Mouse (Mus musculus): ENCODE measurements at regions not wholly inside any gene's neighbourhood (a gene's known extent, or its start where the extent isn't known, plus 50 kb on each side); places are given as distances from the start of the nearest gene placed in this dataset.

DNA sequence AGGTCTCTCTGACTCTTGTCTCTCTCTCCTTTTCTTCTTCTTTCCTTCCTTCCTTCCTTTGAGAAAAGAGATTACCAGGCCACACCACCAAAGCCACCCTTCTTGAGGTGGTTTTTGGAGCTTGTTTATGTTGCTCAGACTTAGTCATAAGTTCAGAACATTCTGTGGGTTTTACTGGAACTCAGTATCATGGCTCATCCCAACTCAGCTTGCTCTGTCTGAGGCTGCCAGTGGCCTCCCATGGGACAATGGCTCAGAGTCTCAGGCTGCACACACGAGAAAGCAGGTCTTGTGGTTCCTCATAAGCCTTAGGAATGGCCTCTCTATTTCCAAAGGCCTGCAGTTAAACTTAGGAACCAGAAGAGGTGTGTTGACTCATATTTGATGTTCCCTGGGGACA, 1146.4 kb downstream of the Gsdmc2 start:
- Histone ChIP-seq H3K27ac (ENCODE audit: low read depth, low read length) (no peak overlapping the region), H3K4me3 (ENCODE audit: low read depth, low read length) (no peak overlapping the region), H3K27me3 (ENCODE audit: control insufficient read depth, insufficient read depth, low read length) (no peaks in the 10 kb centered on the region), H3K9me3 (ENCODE audit: control insufficient read depth, low read length) (no peaks in the 10 kb centered on the region), H3K36me3 (ENCODE audit: control insufficient read depth, insufficient read depth, low read length) (no peaks in the 10 kb centered on the region), H3K4me1 (ENCODE audit: control insufficient read depth, insufficient read depth, low read length) (no peaks in the 10 kb centered on the region), H3K4me2 (no peak overlapping the region), H3K9ac (ENCODE audit: low read length) (no peak overlapping the region)
- 77% methylated on average over 1 of the region's 1 CpGs for WGBS
- ATAC-seq (ENCODE audit: low FRiP score) (no peak), DNase-seq (ENCODE audit: low spot score, missing footprints) (no peak)

DNA sequence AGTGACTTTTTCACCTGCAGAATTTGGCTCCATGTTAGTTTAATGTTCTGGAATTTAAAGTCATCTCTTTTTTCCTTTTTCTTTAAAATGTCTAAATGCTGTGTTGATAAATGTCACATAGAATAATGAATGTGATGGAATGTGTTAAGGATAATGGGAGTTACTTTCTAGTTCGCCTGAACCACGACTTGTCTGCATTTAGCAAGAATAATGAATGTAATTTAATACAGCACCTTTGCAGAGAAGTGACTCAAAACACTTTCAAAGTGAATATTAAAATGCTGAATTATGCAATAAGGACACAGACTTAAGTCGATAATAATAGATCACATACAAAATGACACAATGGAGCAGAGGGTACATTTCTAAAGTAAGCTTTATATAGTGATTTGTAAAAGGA, 1150.2 kb downstream of the Gsdmc2 start:
- H3K9ac ChIP-seq (ENCODE audit: low read length), result no peak overlapping the region
- DNase-seq (ENCODE audit: low spot score, missing footprints), result no peak
- no peaks in the 10 kb centered on the region for H3K4me1 ChIP-seq (ENCODE audit: control insufficient read depth, insufficient read depth, low read length)
- H3K4me3 ChIP-seq (ENCODE audit: low read depth, low read length), result no peak overlapping the region
- H3K36me3 ChIP-seq (ENCODE audit: control insufficient read depth, insufficient read depth, low read length), result no peaks in the 10 kb centered on the region
- no peak overlapping the region for H3K27ac ChIP-seq (ENCODE audit: low read depth, low read length)
- WGBS, result 86% methylated on average over 3 of the region's 3 CpGs
- no peak for ATAC-seq (ENCODE audit: low FRiP score)
- no peaks in the 10 kb centered on the region for H3K27me3 ChIP-seq (ENCODE audit: control insufficient read depth, insufficient read depth, low read length)
- H3K4me2 ChIP-seq, result no peak overlapping the region
- H3K9me3 ChIP-seq (ENCODE audit: control insufficient read depth, low read length), result no peaks in the 10 kb centered on the region

DNA sequence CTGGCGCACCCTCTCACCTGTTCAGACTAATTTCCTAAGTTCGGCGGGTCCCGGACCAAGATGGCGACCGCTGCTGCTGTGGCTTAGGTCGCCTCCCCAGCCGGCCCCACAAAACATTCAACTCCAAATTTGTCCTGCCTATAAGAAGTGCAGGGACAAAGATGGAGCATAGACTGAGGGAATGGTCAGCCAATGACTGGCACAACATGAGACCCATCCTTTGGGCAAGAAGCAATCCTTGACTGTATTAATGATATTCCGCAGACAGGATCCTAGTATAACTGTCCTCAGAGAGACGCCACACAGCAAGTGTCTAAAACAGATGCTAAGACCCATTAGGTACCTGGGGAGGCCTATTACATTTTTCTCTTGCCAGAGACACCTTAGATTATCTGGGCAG, 1151.3 kb downstream of the Gsdmc2 start:
- no peak overlapping the region for H3K4me3 ChIP-seq (ENCODE audit: low read depth, low read length)
- no peaks in the 10 kb centered on the region for H3K4me1 ChIP-seq (ENCODE audit: control insufficient read depth, insufficient read depth, low read length)
- no peak overlapping the region for H3K27ac ChIP-seq (ENCODE audit: low read depth, low read length)
- no peaks in the 10 kb centered on the region for H3K36me3 ChIP-seq (ENCODE audit: control insufficient read depth, insufficient read depth, low read length)
- 94% methylated on average over 6 of the region's 10 CpGs for WGBS
- no peak overlapping the region for H3K4me2 ChIP-seq
- ATAC-seq (ENCODE audit: low FRiP score) (no peak), DNase-seq (ENCODE audit: low spot score, missing footprints) (no peak)
- no peaks in the 10 kb centered on the region for H3K9me3 ChIP-seq (ENCODE audit: control insufficient read depth, low read length)
- H3K9ac ChIP-seq (ENCODE audit: low read length), result no peak overlapping the region
- H3K27me3 ChIP-seq (ENCODE audit: control insufficient read depth, insufficient read depth, low read length), result no peaks in the 10 kb centered on the region

GRCm38 (mm10) chr15:62673410-62673809, 1171.6 kb downstream of the Gsdmc2 start:
- no peak for ATAC-seq (ENCODE audit: low FRiP score)
- Histone ChIP-seq H3K4me1 (ENCODE audit: control insufficient read depth, insufficient read depth, low read length) (no peaks in the 10 kb centered on the region), H3K36me3 (ENCODE audit: control insufficient read depth, insufficient read depth, low read length) (no peaks in the 10 kb centered on the region), H3K27me3 (ENCODE audit: control insufficient read depth, insufficient read depth, low read length) (no peaks in the 10 kb centered on the region), H3K9ac (ENCODE audit: low read length) (no peak overlapping the region), H3K4me3 (ENCODE audit: low read depth, low read length) (no peak overlapping the region), H3K4me2 (no peak overlapping the region), H3K27ac (ENCODE audit: low read depth, low read length) (no peak overlapping the region), H3K9me3 (ENCODE audit: control insufficient read depth, low read length) (no peaks in the 10 kb centered on the region)
- WGBS, result 75% methylated on average over 4 of the region's 4 CpGs
- no peak for DNase-seq (ENCODE audit: low spot score, missing footprints)

GRCm38 (mm10) chr15:62670026-62670425, 1175.0 kb downstream of the Gsdmc2 start:
- WGBS, result 92% methylated on average over 3 of the region's 3 CpGs
- no peak overlapping the region for H3K4me2 ChIP-seq

GRCm38 (mm10) chr15:62659096-62659495, 1185.9 kb downstream of the Gsdmc2 start:
- H3K9me3 ChIP-seq (ENCODE audit: control insufficient read depth, low read length), result no peaks in the 10 kb centered on the region
- H3K4me1 ChIP-seq (ENCODE audit: control insufficient read depth, insufficient read depth, low read length), result no peaks in the 10 kb centered on the region
- ATAC-seq (ENCODE audit: low FRiP score), result no peak
- H3K27me3 ChIP-seq (ENCODE audit: control insufficient read depth, insufficient read depth, low read length), result no peaks in the 10 kb centered on the region
- WGBS, result 57% methylated on average over 4 of the region's 4 CpGs
- no peak overlapping the region for H3K27ac ChIP-seq (ENCODE audit: low read depth, low read length)
- H3K9ac ChIP-seq (ENCODE audit: low read length), result no peak overlapping the region
- H3K4me2 ChIP-seq, result no peak overlapping the region
- H3K4me3 ChIP-seq (ENCODE audit: low read depth, low read length), result no peak overlapping the region
- H3K36me3 ChIP-seq (ENCODE audit: control insufficient read depth, insufficient read depth, low read length), result no peaks in the 10 kb centered on the region
- DNase-seq (ENCODE audit: low spot score, missing footprints), result no peak

More at GRCm38 (mm10) chr15:62670026-62670425, 1175.0 kb downstream of the Gsdmc2 start:
- Histone ChIP-seq H3K27me3 (ENCODE audit: control insufficient read depth, insufficient read depth, low read length) (no peaks in the 10 kb centered on the region), H3K27ac (ENCODE audit: low read depth, low read length) (no peak overlapping the region), H3K4me3 (ENCODE audit: low read depth, low read length) (no peak overlapping the region), H3K9ac (ENCODE audit: low read length) (no peak overlapping the region), H3K9me3 (ENCODE audit: control insufficient read depth, low read length) (no peaks in the 10 kb centered on the region), H3K4me1 (ENCODE audit: control insufficient read depth, insufficient read depth, low read length) (no peaks in the 10 kb centered on the region), H3K36me3 (ENCODE audit: control insufficient read depth, insufficient read depth, low read length) (no peaks in the 10 kb centered on the region)
- DNase-seq (ENCODE audit: low spot score, missing footprints) (no peak), ATAC-seq (ENCODE audit: low FRiP score) (no peak)

GRCm38 (mm10) chr15:62658695-62659094, 1186.3 kb downstream of the Gsdmc2 start:
- Histone ChIP-seq H3K9me3 (ENCODE audit: control insufficient read depth, low read length) (no peaks in the 10 kb centered on the region), H3K4me3 (ENCODE audit: low read depth, low read length) (no peak overlapping the region), H3K9ac (ENCODE audit: low read length) (no peak overlapping the region), H3K27me3 (ENCODE audit: control insufficient read depth, insufficient read depth, low read length) (no peaks in the 10 kb centered on the region), H3K4me1 (ENCODE audit: control insufficient read depth, insufficient read depth, low read length) (no peaks in the 10 kb centered on the region), H3K36me3 (ENCODE audit: control insufficient read depth, insufficient read depth, low read length) (no peaks in the 10 kb centered on the region), H3K27ac (ENCODE audit: low read depth, low read length) (no peak overlapping the region), H3K4me2 (no peak overlapping the region)
- WGBS, result 89% methylated on average over 1 of the region's 1 CpGs
- ATAC-seq (ENCODE audit: low FRiP score) (no peak), DNase-seq (ENCODE audit: low spot score, missing footprints) (no peak)

GRCm38 (mm10) chr15:62646476-62647168, 1198.4 kb downstream of the Gsdmc2 start:
- H3K4me2 ChIP-seq, result no peak overlapping the region
- no peaks in the 10 kb centered on the region for H3K36me3 ChIP-seq (ENCODE audit: control insufficient read depth, insufficient read depth, low read length)
- no peak for ATAC-seq (ENCODE audit: low FRiP score)
- WGBS, result 66% methylated on average over 6 of the region's 6 CpGs
- H3K27ac ChIP-seq (ENCODE audit: low read depth, low read length), result no peak overlapping the region
- no peak overlapping the region for H3K4me3 ChIP-seq (ENCODE audit: low read depth, low read length)
- H3K27me3 ChIP-seq (ENCODE audit: control insufficient read depth, insufficient read depth, low read length), result no peaks in the 10 kb centered on the region
- no peaks in the 10 kb centered on the region for H3K4me1 ChIP-seq (ENCODE audit: control insufficient read depth, insufficient read depth, low read length)
- no peak overlapping the region for H3K9ac ChIP-seq (ENCODE audit: low read length)
- no peaks in the 10 kb centered on the region for H3K9me3 ChIP-seq (ENCODE audit: control insufficient read depth, low read length)
- no peak for DNase-seq (ENCODE audit: low spot score, missing footprints)

- no peaks in the 10 kb centered on the region for H3K9me3 ChIP-seq (ENCODE audit: control insufficient read depth, low read length)
- 82% methylated on average over 2 of the region's 2 CpGs for WGBS
- H3K9ac ChIP-seq (ENCODE audit: low read length), result no peak overlapping the region
- no peaks in the 10 kb centered on the region for H3K4me1 ChIP-seq (ENCODE audit: control insufficient read depth, insufficient read depth, low read length)
- H3K4me3 ChIP-seq (ENCODE audit: low read depth, low read length), result no peak overlapping the region
- no peak overlapping the region for H3K4me2 ChIP-seq
- DNase-seq (ENCODE audit: low spot score, missing footprints) (no peak), ATAC-seq (ENCODE audit: low FRiP score) (no peak)
- H3K27me3 ChIP-seq (ENCODE audit: control insufficient read depth, insufficient read depth, low read length), result no peaks in the 10 kb centered on the region
- H3K27ac ChIP-seq (ENCODE audit: low read depth, low read length), result no peak overlapping the region
- no peaks in the 10 kb centered on the region for H3K36me3 ChIP-seq (ENCODE audit: control insufficient read depth, insufficient read depth, low read length)
Measured at GRCm38 (mm10) chr15:62644744-62645143, 1200.2 kb downstream of the Gsdmc2 start.
